In the genomic region with DNA sequence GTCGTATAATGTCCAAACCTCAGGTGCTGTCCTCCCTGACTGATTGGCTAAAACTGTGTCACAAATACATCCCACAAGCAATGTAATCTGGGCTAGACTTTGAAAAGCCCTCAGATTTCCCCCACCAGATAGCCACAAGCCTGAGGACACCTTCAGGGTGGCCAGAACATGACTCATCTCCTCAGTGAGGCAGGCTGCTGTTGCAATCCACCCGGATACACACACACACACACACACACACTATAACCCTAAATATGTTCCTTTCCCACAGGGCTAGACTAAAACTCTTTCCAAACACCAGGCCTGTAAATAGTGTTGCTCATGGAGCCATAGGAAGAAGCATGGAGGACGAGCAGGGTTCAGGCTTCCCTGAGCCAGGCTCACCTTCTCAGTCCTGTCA, we compare ENCODE assay signal across 9 mouse cellular contexts. TPM values are rescaled to one million over a fixed set of nuclear protein-coding genes. Genes with fewer than 3 reads are reported as not detected.
DNase-seq lines count a peak whose midpoint lies in the region; ATAC-seq and TF ChIP-seq lines count a peak whose summit lies in the region.
"Had no signal": no experiment of that assay in that cellular context is flagged by ENCODE, and none has a peak within 500 bp of the region (broad histone marks: within the 10 kb centered on the region; RNA-seq: fewer than 3 reads in every experiment).

No protein-coding gene starts in this region.

- H3K9ac ChIP-seq in kidney, embryonic 15.5 days, result no peak overlapping the region
- H3K9ac ChIP-seq in embryonic facial prominence, embryonic 12.5 days, result no peak overlapping the region
- 0 out of 2 replicates have a peak overlapping the region, but pooled peaks have one; percentile 41 for H3K9ac ChIP-seq in midbrain, embryonic 13.5 days (replicated peaks)

- peaks cover 47% of the 10 kb centered on the region for H3K4me1 ChIP-seq in kidney, embryonic 15.5 days
- 0 out of 2 replicates have a peak, but pooled peaks cover 2% of the 10 kb centered on the region for H3K4me1 ChIP-seq in kidney, adult 2 months (ENCODE audit: control insufficient read depth, insufficient read depth, low read length)
- peaks cover 28% of the 10 kb centered on the region for H3K4me1 ChIP-seq in embryonic facial prominence, embryonic 12.5 days
- H3K4me1 ChIP-seq in midbrain, embryonic 13.5 days (replicated peaks), result peaks cover 22% of the 10 kb centered on the region

- H3K4me2 ChIP-seq in kidney, embryonic 15.5 days, result no peak overlapping the region
- H3K4me2 ChIP-seq in embryonic facial prominence, embryonic 12.5 days (replicated peaks), result no peak overlapping the region
- H3K4me2 ChIP-seq in midbrain, embryonic 13.5 days (replicated peaks), result no peak overlapping the region

- H3K9me3 ChIP-seq in kidney, embryonic 15.5 days (replicated peaks), result no peaks in the 10 kb centered on the region
- H3K9me3 ChIP-seq in embryonic facial prominence, embryonic 12.5 days, result no peaks in the 10 kb centered on the region
- no peaks in the 10 kb centered on the region for H3K9me3 ChIP-seq in midbrain, embryonic 13.5 days

- no peak for ATAC-seq in kidney, embryonic 15.5 days (replicated peaks; ENCODE audit: low FRiP score)
- no peak for ATAC-seq in embryonic facial prominence, embryonic 12.5 days (ENCODE audit: insufficient number of reproducible peaks, insufficient read depth, low FRiP score, low TSS enrichment)
- ATAC-seq in midbrain, embryonic 13.5 days, result 0 out of 2 replicates have a peak, but pooled peaks have one; percentile 40
- no peak for ATAC-seq in cerebellum, adult (ENCODE audit: insufficient number of reproducible peaks, low FRiP score, low TSS enrichment)

- no peak for TF ChIP-seq CTCF in kidney, adult 2 months (conservative IDR thresholded peaks at IDR 0.05; ENCODE audit: insufficient read depth, insufficient read length, low read depth, low read length)

- peak overlapping the region; percentile 58 for H3K27ac ChIP-seq in kidney, embryonic 15.5 days
- H3K27ac ChIP-seq in kidney, adult 2 months (ENCODE audit: insufficient read depth, low read depth, low read length), result no peak overlapping the region
- peak overlapping the region; percentile 72; the same call in 1 of the 2 replicates for H3K27ac ChIP-seq in embryonic facial prominence, embryonic 12.5 days
- peak overlapping the region; percentile 44; the same call in 1 of the 2 replicates for H3K27ac ChIP-seq in midbrain, embryonic 13.5 days

- peak; percentile 50 for DNase-seq in adrenal gland, postnatal 10 days
- DNase-seq in adrenal gland, postnatal 25 days, result no peak
- no peak for DNase-seq in kidney, adult 2 months
- no peak for DNase-seq in thymus, postnatal 14 days
- DNase-seq: kidney, adult 18-20 months had no signal

- no peaks in the 10 kb centered on the region for H3K27me3 ChIP-seq in kidney, embryonic 15.5 days
- no peaks in the 10 kb centered on the region for H3K27me3 ChIP-seq in kidney, adult 2 months (replicated peaks; ENCODE audit: control insufficient read depth, insufficient read depth, low read length)
- H3K27me3 ChIP-seq in embryonic facial prominence, embryonic 12.5 days, result no peaks in the 10 kb centered on the region
- H3K27me3 ChIP-seq in midbrain, embryonic 13.5 days, result no peaks in the 10 kb centered on the region

- no peak for TF ChIP-seq POLR2A in kidney, adult 2 months (IDR thresholded peaks at IDR 0.05; ENCODE audit: low read depth, low read length)

- H3K36me3 ChIP-seq in kidney, embryonic 15.5 days, result no peaks in the 10 kb centered on the region
- no peaks in the 10 kb centered on the region for H3K36me3 ChIP-seq in kidney, adult 2 months (ENCODE audit: control insufficient read depth, insufficient read depth, low read length)
- H3K36me3 ChIP-seq in embryonic facial prominence, embryonic 12.5 days, result no peaks in the 10 kb centered on the region
- H3K36me3 ChIP-seq in midbrain, embryonic 13.5 days, result no peaks in the 10 kb centered on the region

- H3K4me3 ChIP-seq in kidney, embryonic 15.5 days (replicated peaks), result no peak overlapping the region
- H3K4me3 ChIP-seq in kidney, adult 2 months (ENCODE audit: insufficient read depth, low read depth, low read length), result no peak overlapping the region
- H3K4me3 ChIP-seq in embryonic facial prominence, embryonic 12.5 days, result no peak overlapping the region
- H3K4me3 ChIP-seq in midbrain, embryonic 13.5 days (replicated peaks), result no peak overlapping the region

- WGBS in kidney, embryonic 15.5 days, result 64% methylated on average over 3 of the region's 3 CpGs
- WGBS in kidney, adult 2 months, result 76% methylated on average over 3 of the region's 3 CpGs
- 68% methylated on average over 3 of the region's 3 CpGs for whole genome bisulfite sequencing in embryonic facial prominence, embryonic 12.5 days
- 81% methylated on average over 3 of the region's 3 CpGs for WGBS in midbrain, embryonic 13.5 days

RNA-seq across cellular contexts. Expression of gene Pcbp3, which starts 58.6 kb away (rescaled TPM):
- total RNA-seq in adrenal gland, postnatal 10 days (2021), result 10 to 100 TPM; 35.4 to 48.2 TPM
- total RNA-seq in adrenal gland, postnatal 25 days (2021), result 27.3 and 31.6 TPM in 2 replicates
- 45.4 and 53.0 TPM in 2 replicates for polyA plus RNA-seq in kidney, embryonic 15.5 days (2015; fragmentation: Nextera tagmentation; extraction: Ambion mirVana)
- 19.1 and 23.5 TPM in 2 replicates for polyA plus RNA-seq in kidney, adult 2 months (2012; rRNA removed)
- polyA plus RNA-seq in embryonic facial prominence, embryonic 12.5 days (2016; fragmentation: Nextera tagmentation; extraction: Ambion mirVana), result 52.5 and 53.1 TPM in 2 replicates
- 55.2 and 55.3 TPM in 2 replicates for polyA plus RNA-seq in midbrain, embryonic 13.5 days (2015; fragmentation: Nextera tagmentation; extraction: Ambion mirVana)
